Mouse (Mus musculus) olfactory bulb, adult 2 months (tissue): Measurements from ENCODE around the gene Camk2g.
A peak's percentile ranks its signal among the peaks of the same experiment; 100 is the strongest.

Source experiments
- CTCF ChIP-seq: fragments of 200-500 bp; IDR thresholded peaks from 2 replicates; pipeline ENCODE4 v1.5.1; 2012; ENCODE audit warnings: low read depth, mild to moderate bottlenecking, low read length, moderate library complexity; ENCODE audit not compliant: insufficient read depth
- POLR2A ChIP-seq: fragments of 200-500 bp; IDR thresholded peaks from 2 replicates; pipeline ENCODE4 v1.6.1; 2012; ENCODE audit warnings: mild to moderate bottlenecking, low read depth, low read length, moderate library complexity; ENCODE audit not compliant: insufficient read depth

GRCm38 (mm10) chr14:20798761-20799160, 4.9 kb upstream of the Camk2g start:
- TF ChIP-seq CTCF (peak; percentile 60; the same call in 1 of the 2 replicates), POLR2A (no peak)
